Mouse (Mus musculus) mammary gland, adult 2 months (tissue): ENCODE measurements around the gene Olfr1307. TPM values are rescaled to one million over a fixed set of nuclear protein-coding genes. Genes with fewer than 3 reads are reported as not detected.

Experiments
- polyA plus RNA-seq: library from polyadenylated mRNA; depleted of rRNA; stranded (reverse); fragments of >200 nt; gene quantifications from 2 replicates; pipeline ENCODE4 v1.2.3, GENCODE M21; 2012; ENCODE audit warnings: low replicate concordance; rRNA removed

Olfr1307 gene
- polyA plus RNA-seq, result not detected in 2 replicates

DNA sequence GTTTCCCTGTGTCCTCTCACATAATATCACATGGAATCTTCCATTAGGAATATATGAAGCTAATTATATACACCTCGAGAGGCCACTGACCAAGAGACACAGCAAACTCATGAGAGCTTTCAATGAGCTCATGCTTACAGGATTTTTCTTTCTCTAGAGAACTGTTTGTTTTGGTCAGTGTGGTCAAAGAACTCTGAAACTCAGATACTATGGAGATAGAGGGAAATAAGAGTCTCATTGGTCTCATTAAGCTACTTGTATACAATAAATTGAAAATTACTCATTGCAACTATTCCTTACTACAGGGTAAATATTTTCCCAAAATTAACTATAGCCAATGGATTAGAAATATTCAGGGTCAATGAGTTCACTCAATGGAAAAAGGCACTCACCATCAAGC lies at the start of gene Olfr1307:
TSS of gene Olfr1307 (minus strand) at position 101 of the 400 bp plus-strand sequence.

GRCm38 (mm10) chr2:111990181-111990580 lies 40.9 kb upstream of the Olfr1307 start, which contains the start of gene Olfr1309:
TSS of gene Olfr1309 (minus strand) at chr2:111990281.

DNA sequence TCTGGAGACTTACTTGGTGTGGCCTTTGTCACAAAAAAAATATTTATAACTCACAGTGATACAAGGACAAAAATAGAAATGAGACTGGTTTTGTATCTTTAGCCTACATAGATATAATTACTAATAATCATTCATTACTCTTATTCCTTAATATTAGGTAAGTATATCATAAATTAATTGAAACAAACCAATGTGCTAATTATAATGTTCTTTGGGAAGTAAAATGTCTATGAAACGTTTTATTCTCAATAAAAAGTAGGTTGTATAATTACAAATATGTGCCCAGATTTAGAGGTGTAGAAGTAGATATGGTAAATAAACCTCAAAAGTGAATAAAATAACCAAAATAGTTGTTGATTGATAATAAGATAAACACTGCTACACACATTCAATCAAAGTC lies 15.6 kb upstream of the Olfr1307 start, which contains the start of gene Olfr1308:
TSS of gene Olfr1308 (minus strand) at position 101 of the 400 bp plus-strand sequence.

DNA sequence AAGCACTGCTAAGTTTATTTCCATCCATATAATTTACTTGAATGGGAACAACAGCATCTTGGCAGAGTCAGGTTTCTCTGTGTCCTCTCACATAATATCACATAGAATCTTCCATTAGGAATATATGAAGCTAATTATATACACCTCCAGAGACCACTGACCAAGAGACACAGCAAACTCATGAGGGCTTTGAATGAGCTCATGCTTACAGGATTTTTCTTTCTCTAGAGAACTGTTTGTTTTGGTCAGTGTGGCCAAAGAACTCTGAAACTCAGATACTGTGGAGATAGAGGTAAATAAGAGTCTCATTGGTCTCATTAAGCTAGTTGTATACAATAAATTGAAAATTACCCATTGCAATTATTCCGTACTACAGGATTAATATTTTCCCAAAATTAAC lies 33.1 kb downstream of the Olfr1307 start, which contains the start of gene Olfr1306:
TSS of gene Olfr1306 (minus strand) at position 101 of the 400 bp plus-strand sequence.

Other genes starting within 250 kb of the Olfr1307 start
- not detected in 2 replicates for gene Olfr1301, start 198.4 kb downstream of the Olfr1307 start, polyA plus RNA-seq
- not detected in 2 replicates for gene Olfr1302, start 172.0 kb downstream of the Olfr1307 start, polyA plus RNA-seq
- not detected in 2 replicates for gene Olfr1303, start 129.1 kb downstream of the Olfr1307 start, polyA plus RNA-seq
- gene Olfr1305, start 72.3 kb downstream of the Olfr1307 start, polyA plus RNA-seq, result not detected in 2 replicates
- not detected in 2 replicates for gene Olfr1306, start 33.2 kb downstream of the Olfr1307 start, polyA plus RNA-seq
- not detected in 2 replicates for gene Olfr1308, start 15.5 kb upstream of the Olfr1307 start, polyA plus RNA-seq
- gene Olfr1309, start 40.8 kb upstream of the Olfr1307 start, polyA plus RNA-seq, result not detected in 2 replicates
- not detected in 2 replicates for gene Olfr1310, start 63.3 kb upstream of the Olfr1307 start, polyA plus RNA-seq
- gene Olfr1311, start 75.0 kb upstream of the Olfr1307 start, polyA plus RNA-seq, result not detected in 2 replicates
- gene Olfr1312, start 100.8 kb upstream of the Olfr1307 start, polyA plus RNA-seq, result not detected in 2 replicates
- gene Olfr1313, start 128.4 kb upstream of the Olfr1307 start, polyA plus RNA-seq, result not detected in 2 replicates
- not detected in 2 replicates for gene Olfr1314, start 147.3 kb upstream of the Olfr1307 start, polyA plus RNA-seq
- not detected in 2 replicates for gene Olfr1315-ps1, start 166.0 kb upstream of the Olfr1307 start, polyA plus RNA-seq
- not detected in 2 replicates for gene Olfr1316, start 185.5 kb upstream of the Olfr1307 start, polyA plus RNA-seq
- not detected in 2 replicates for gene Olfr1317, start 190.9 kb upstream of the Olfr1307 start, polyA plus RNA-seq
- gene Olfr1318, start 204.8 kb upstream of the Olfr1307 start, polyA plus RNA-seq, result not detected in 2 replicates